Mouse (Mus musculus): ENCODE results near the gene Fcer1g. TPM values are rescaled to one million over a fixed set of nuclear protein-coding genes. Genes with fewer than 3 reads are reported as not detected.

The Fcer1g gene
- total and polyA plus RNA-seq, 2 experiments from 2014 or later: 24.6 to 60.5 TPM

- Histone ChIP-seq H3K9ac (replicated peaks; ENCODE audit: low read depth, low read length) (peak overlapping the region; percentile 75; the same call in 1 of the 2 replicates), H3K27ac (ENCODE audit: low read depth) (no peak overlapping the region), H3K9me3 (replicated peaks; ENCODE audit: control insufficient read depth, low read length) (no peaks in the 10 kb centered on the region), H3K27me3 (ENCODE audit: control insufficient read depth, insufficient read depth, low read length) (no peaks in the 10 kb centered on the region), H3K4me2 (ENCODE audit: low read depth, low read length) (peak overlapping the region; percentile 98), H3K4me1 (ENCODE audit: control insufficient read depth, insufficient read depth) (peaks cover 12% of the 10 kb centered on the region; the same call in 1 of the 2 replicates), H3K4me3 (ENCODE audit: low read depth, low read length) (peak overlapping the region; percentile 94), H3K36me3 (replicated peaks; ENCODE audit: control insufficient read depth, insufficient read depth, low read length) (peaks cover 37% of the 10 kb centered on the region)
- TF ChIP-seq EP300 (IDR thresholded peaks at IDR 0.05; ENCODE audit: low read depth) (no peak), CTCF (IDR thresholded peaks at IDR 0.05; ENCODE audit: low read depth) (no peak)
- DNase-seq (ENCODE audit: low spot score) (no peak), ATAC-seq (ENCODE audit: insufficient read depth, low read depth) (no peak)
- WGBS: 34% methylated on average over 9 of the region's 9 CpGs
Measured at GRCm38 (mm10) chr1:171271196-171271595, 37.0 kb upstream of the Fcer1g start.

DNA sequence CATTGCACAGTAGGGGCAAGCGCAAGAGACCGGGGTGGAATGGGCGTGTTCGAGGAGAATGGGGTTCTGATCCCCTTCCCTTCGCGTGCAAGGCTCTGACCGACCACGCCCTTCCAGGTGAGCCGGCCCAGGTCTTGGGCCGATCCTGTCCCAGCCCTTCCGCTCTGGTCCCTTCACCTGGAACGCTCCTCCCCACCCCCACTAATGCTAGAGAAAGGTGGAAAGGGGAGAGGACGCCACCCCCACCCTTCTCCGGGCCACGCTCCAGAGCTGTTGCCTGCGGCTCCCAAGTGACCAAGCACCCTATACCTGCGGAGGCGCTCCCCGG is 36.4 kb upstream of the Fcer1g start:
- H3K27me3 ChIP-seq (ENCODE audit: control insufficient read depth, insufficient read depth, low read length): no peaks in the 10 kb centered on the region
- H3K4me1 ChIP-seq (ENCODE audit: control insufficient read depth, insufficient read depth): peaks cover 12% of the 10 kb centered on the region; the same call in 1 of the 2 replicates
- TF ChIP-seq EP300 (IDR thresholded peaks at IDR 0.05; ENCODE audit: low read depth): no peak
- TF ChIP-seq CTCF (IDR thresholded peaks at IDR 0.05; ENCODE audit: low read depth): no peak
- peak overlapping the region; percentile 75 for H3K9ac ChIP-seq (replicated peaks; ENCODE audit: low read depth, low read length)
- ATAC-seq (ENCODE audit: insufficient read depth, low read depth) (peak; percentile 49), DNase-seq (ENCODE audit: low spot score) (no peak)
- peak overlapping the region; percentile 98 for H3K4me2 ChIP-seq (ENCODE audit: low read depth, low read length)
- peaks cover 31% of the 10 kb centered on the region for H3K36me3 ChIP-seq (replicated peaks; ENCODE audit: control insufficient read depth, insufficient read depth, low read length)
- H3K9me3 ChIP-seq (replicated peaks; ENCODE audit: control insufficient read depth, low read length): no peaks in the 10 kb centered on the region
- peak overlapping the region; percentile 94 for H3K4me3 ChIP-seq (ENCODE audit: low read depth, low read length)
- WGBS: 1% methylated on average over 19 of the region's 19 CpGs
- H3K27ac ChIP-seq (ENCODE audit: low read depth): peak overlapping the region; percentile 71

DNA sequence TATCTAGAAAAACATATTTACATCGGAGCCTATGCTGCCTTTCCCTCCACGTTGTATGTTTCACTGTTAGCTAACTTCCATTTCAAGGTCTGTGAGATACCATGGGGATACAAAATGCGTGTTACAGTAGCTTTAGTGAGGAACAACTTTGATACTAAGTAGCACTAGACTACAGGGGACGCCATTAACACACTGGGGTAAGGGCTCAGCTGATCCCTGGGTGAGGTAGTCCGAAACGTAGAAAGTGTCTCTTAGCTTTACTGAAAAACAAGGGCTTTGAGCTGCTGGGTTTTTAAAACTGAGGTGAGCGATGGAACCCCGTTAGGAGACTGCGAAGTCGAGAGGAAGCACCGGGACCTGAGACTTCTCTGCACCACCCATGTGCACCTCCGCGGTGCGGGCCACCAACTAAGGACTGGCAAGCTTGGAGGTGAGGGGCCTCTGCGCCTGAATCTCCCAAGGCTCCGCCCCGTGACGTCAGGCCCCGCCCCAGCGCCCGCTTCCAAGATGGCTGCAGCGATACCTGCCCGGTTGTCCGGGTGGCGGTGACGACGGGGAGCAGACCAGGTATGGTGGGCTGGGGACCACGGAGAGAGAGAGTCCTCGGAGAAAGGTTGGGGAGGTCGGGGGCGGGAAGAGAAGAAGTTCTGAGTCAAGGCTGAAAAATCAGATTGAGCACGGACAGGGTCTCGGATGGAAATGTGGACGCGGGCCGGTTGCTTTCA is 35.8 kb upstream of the Fcer1g start, which contains the start of gene B4galt3:
TSS of gene B4galt3 (plus strand) at position 481 of the 725 bp plus-strand sequence.
- Histone ChIP-seq H3K27ac (ENCODE audit: low read depth) (peak within 1 kb of the TSS; percentile 71), H3K36me3 (replicated peaks; ENCODE audit: control insufficient read depth, insufficient read depth, low read length) (peaks cover 26% of the 10 kb centered on the region), H3K9ac (replicated peaks; ENCODE audit: low read depth, low read length) (peak within 1 kb of the TSS; percentile 75), H3K27me3 (ENCODE audit: control insufficient read depth, insufficient read depth, low read length) (no peaks in the 10 kb centered on the region), H3K4me1 (ENCODE audit: control insufficient read depth, insufficient read depth) (peaks cover 12% of the 10 kb centered on the region; the same call in 1 of the 2 replicates), H3K4me2 (ENCODE audit: low read depth, low read length) (peak within 1 kb of the TSS; percentile 98), H3K4me3 (ENCODE audit: low read depth, low read length) (peak within 1 kb of the TSS; percentile 94), H3K9me3 (replicated peaks; ENCODE audit: control insufficient read depth, low read length) (no peaks in the 10 kb centered on the region)
- DNase-seq (ENCODE audit: low spot score) (peak; percentile 87), ATAC-seq (ENCODE audit: insufficient read depth, low read depth) (peak; percentile 95)
- TF ChIP-seq EP300 (IDR thresholded peaks at IDR 0.05; ENCODE audit: low read depth) (no peak), CTCF (IDR thresholded peaks at IDR 0.05; ENCODE audit: low read depth) (no peak)
- WGBS: 4% methylated on average over 36 of the region's 36 CpGs

DNA sequence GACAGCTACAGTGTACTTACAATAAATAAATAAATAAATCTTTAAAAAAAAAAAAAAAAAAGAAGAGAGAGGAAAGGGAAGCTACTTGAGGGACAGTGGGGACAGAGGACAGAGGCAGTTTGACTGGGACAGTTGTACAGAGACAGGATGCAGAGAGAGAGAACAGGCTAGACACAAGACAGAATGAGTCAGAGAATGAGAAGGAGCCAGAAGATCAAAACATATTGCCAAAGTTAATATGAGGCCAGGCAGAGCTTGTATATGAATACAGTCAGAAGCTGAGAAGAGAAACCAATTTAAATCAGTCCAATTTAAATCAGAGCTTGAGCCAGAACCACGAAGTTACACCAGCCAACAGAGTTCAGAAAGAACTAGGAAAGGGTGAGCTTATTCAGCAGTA is 34.2 kb upstream of the Fcer1g start:
- no peak for TF ChIP-seq CTCF (IDR thresholded peaks at IDR 0.05; ENCODE audit: low read depth)
- TF ChIP-seq EP300 (IDR thresholded peaks at IDR 0.05; ENCODE audit: low read depth): no peak
- H3K4me1 ChIP-seq (ENCODE audit: control insufficient read depth, insufficient read depth): peaks cover 12% of the 10 kb centered on the region; the same call in 1 of the 2 replicates
- no peaks in the 10 kb centered on the region for H3K9me3 ChIP-seq (replicated peaks; ENCODE audit: control insufficient read depth, low read length)
- H3K4me3 ChIP-seq (ENCODE audit: low read depth, low read length): no peak overlapping the region
- H3K4me2 ChIP-seq (ENCODE audit: low read depth, low read length): no peak overlapping the region
- no peaks in the 10 kb centered on the region for H3K27me3 ChIP-seq (ENCODE audit: control insufficient read depth, insufficient read depth, low read length)
- peaks cover 10% of the 10 kb centered on the region for H3K36me3 ChIP-seq (replicated peaks; ENCODE audit: control insufficient read depth, insufficient read depth, low read length)
- no peak overlapping the region for H3K9ac ChIP-seq (replicated peaks; ENCODE audit: low read depth, low read length)
- ATAC-seq (ENCODE audit: insufficient read depth, low read depth) (no peak), DNase-seq (ENCODE audit: low spot score) (no peak)
- 0 out of 2 replicates have a peak overlapping the region, but pooled peaks have one; percentile 20 for H3K27ac ChIP-seq (ENCODE audit: low read depth)
- WGBS: 58% methylated on average over 1 of the region's 1 CpGs

DNA sequence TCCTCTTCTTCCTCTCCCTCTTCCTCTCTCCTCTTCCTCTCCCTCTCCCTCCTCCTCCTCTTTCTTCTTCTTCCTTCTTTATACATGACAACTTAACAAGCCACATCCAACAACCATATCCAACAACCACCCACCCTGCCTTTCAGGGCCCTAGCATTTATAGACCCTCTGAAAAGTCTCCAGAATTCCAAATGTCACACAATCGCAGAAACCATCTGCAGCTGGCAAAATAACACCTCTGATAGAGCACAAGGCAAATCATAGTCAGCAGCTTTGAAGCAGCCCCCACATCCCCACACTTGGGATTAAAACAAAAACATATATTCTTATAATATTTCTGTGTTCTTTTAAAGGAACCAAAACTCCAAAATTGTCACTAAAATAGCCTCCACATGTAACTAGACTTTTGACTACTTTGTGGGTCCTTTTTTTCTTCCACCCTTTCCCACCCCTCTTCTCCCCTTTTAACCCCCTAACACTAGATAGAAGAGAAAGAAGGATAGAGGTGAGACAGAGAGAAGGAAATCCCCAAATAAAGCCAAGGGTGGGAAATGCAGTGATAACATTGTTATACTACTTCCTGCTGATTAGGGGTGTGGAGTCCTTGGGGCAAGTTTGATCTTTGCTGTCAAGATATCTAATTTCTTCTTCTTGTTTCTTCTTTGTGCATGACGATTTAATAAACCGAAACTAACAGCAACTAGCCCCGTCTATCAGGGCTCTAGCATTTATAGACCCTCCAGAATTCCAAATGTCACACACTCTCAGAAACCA is 32.0 kb upstream of the Fcer1g start:
- Histone ChIP-seq H3K36me3 (replicated peaks; ENCODE audit: control insufficient read depth, insufficient read depth, low read length) (no peaks in the 10 kb centered on the region), H3K27ac (ENCODE audit: low read depth) (peak overlapping the region; percentile 20; the same call in 1 of the 2 replicates), H3K9ac (replicated peaks; ENCODE audit: low read depth, low read length) (no peak overlapping the region), H3K4me3 (ENCODE audit: low read depth, low read length) (no peak overlapping the region), H3K4me2 (ENCODE audit: low read depth, low read length) (peak overlapping the region; percentile 15; the same call in 1 of the 2 replicates), H3K27me3 (ENCODE audit: control insufficient read depth, insufficient read depth, low read length) (no peaks in the 10 kb centered on the region), H3K4me1 (ENCODE audit: control insufficient read depth, insufficient read depth) (peaks cover 19% of the 10 kb centered on the region), H3K9me3 (replicated peaks; ENCODE audit: control insufficient read depth, low read length) (no peaks in the 10 kb centered on the region)
- no peak for ATAC-seq (ENCODE audit: insufficient read depth, low read depth)
- DNase-seq (ENCODE audit: low spot score): no peak
- 44% methylated on average over 4 of the region's 4 CpGs for WGBS
- TF ChIP-seq EP300 (IDR thresholded peaks at IDR 0.05; ENCODE audit: low read depth) (no peak), CTCF (IDR thresholded peaks at IDR 0.05; ENCODE audit: low read depth) (no peak)
